Mouse (Mus musculus) hematopoietic stem cell, adult 5-6 weeks (primary cell): Measurements from ENCODE around the gene Cmc2. TPM values are rescaled to one million over a fixed set of nuclear protein-coding genes. Genes with fewer than 3 reads are reported as not detected.
A peak's percentile ranks its signal among the peaks of the same experiment; 100 is the strongest.

Experiments used
- ATAC-seq, 2 experiments: fragments of 125-278 bp in 1 of 2; replicated peaks in 1 of 2; 2 replicates each; pipeline ENCODE4 v1.8.0; 2016 to 2017; ENCODE audit warnings: inconsistent platforms in 2 of 2, mild to moderate bottlenecking in 2 of 2, moderate number of reproducible peaks in 2 of 2, low read depth in 1 of 2, moderate TSS enrichment in 1 of 2; ENCODE audit not compliant: low FRiP score in 2 of 2, poor library complexity in 2 of 2, severe bottlenecking in 2 of 2, insufficient read depth in 1 of 2, low TSS enrichment in 1 of 2
- total RNA-seq: library from RNA; stranded (forward); fragments of 172-1452, 232-1000 nt; gene quantifications from 2 replicates; pipeline ENCODE4 v1.2.3, GENCODE M21; 2017

The Cmc2 gene
- total RNA-seq, 1 experiment from 2014 or later = 30.6 TPM

DNA sequence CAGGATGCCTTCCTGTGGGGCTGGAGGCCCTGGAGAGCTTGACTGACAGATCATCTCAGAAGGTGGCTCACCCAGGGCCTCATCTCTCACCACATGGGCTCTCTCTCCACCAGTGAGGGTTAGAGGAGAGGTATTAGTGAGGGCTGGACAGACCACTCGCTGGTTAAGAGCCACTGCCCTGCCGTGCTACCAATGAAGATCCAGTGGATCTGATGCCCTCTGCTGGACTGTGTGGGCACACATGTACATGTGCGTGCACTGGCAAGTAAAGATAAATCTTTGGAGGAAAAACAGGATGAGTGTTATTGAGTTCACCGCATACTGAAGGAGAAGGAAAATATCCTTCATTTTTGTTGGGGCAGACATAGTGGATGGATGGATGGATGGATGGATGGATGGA is 52.6 kb downstream of the Cmc2 start:
- peak; percentile 54 to 79; a peak in 3 of 4 replicates for ATAC-seq

DNA sequence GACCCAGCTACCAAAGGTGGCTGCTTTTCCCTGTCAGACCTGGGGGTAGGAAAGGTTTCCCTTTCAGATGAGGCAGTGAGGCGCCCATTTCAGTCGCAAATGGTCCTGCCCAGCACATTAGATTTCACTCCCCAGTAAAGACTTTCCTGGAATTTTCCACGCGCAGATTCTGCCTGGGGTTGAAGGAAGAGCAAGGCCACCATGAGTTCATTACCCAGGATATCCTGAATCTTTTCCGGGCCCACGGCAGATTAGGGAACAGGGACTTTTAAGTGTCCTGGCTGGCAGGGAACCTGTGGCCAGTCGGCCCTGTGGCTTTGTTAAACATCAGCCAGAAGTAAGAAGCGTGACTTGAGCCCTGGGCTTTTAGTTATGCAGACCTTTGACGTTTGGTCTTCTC is 53.9 kb downstream of the Cmc2 start:
- ATAC-seq = no peak

DNA sequence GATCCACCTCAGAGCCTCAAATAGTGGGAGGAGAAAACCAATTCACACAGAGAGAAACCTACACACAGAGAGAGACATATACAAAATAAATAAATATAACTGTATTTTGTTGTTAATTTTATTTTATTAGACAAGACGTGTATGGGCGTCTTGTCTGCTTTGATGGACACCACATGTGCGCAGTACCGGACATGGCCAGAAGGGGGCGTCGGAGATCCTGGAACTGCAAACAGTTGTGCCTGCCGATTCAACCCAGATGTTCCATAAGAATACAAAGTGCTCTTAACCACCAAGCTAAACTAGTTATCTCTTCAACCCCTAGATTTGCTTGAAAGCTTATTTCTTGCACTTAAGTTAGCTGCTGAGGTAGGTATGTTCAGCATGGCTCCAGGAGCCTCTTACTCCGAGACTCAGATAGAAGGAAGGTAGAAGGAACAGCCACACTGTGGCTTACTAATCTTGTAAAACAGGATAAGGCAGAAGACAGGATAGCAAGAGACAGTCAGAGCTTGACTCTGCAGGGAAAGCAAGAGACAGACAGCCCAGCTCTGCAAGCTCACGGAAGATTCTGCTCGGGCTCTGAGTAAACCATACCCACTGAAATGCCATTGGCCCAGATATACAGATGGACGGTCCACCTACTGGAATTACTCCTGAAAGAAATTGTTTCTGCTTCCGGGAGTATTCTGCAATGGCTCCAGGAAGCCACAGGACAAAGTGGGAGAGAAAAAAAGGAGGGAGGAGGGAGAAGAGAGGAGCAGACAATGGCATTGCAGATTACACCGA is 54.9 kb downstream of the Cmc2 start:
- no peak for ATAC-seq

DNA sequence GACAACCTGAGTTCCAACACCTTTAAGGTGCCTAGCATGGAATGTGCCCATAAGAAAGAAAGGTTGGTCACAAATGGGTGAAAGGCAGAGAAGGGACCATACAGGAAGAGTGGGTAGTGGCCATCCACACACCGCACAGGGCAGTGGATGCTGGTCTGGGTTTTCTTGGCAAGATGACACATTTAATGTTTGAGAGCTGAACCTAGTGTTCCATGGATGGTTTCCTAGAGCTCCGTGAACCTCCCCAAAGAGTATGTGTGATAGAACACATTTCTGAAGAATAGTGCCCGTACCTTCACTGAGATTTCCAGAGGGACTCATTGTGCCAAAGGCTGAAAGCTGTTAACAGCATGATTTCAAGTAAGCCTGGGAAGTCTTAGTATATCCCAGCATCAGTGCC is 56.7 kb downstream of the Cmc2 start:
- no peak for ATAC-seq

DNA sequence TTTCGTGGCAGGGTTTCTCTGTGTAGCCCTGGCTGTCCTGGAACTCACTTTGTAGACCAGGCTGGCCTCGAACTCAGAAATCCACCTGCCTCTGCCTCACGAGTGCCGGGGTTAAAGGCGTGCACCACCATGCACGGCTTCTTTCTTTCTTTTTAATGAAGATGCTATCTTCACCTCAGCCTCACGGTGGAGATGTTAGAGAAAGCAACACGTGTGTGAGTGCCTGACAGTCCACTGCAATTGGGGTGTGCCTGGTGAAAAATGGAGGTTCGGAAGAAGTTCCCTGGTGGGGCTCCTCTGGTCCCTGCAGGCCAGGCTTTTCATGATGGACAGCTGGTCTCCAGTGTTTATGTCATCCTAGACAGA is 57.2 kb downstream of the Cmc2 start:
- ATAC-seq = no peak

DNA sequence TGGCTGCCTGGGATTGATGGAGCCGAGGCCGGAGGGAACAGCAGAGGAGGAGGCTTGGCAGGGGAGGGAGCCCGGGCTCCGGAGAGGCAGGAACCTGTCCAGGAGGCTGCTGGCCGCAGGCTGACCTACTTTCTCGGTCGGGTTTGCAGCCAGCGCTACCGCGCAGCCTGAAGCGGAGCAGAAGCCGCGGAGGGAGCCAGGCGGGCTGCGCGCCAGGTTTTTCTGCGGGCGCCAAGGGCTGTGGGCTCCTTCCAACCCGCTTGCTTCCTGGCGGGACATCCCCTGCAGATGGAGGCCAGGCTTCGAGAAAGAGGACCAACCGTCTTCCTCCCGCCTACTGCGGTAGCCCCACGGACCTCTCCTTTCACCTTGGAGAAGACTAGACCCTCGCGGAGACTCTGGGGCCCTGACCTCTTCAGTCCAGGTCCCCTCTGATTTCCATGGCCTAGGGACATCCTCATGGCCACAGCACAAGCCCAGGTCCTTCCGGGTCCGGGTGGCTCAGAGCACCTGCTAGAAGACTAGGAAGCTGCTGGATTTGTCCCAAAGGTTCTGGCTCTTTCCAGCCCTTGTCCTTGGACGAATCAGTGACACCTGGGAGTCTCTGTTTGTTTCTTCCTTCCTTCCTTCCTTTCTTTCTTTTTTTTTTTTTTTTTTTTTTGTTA is 57.8 kb downstream of the Cmc2 start:
- peak; percentile 83 to 93 for ATAC-seq

DNA sequence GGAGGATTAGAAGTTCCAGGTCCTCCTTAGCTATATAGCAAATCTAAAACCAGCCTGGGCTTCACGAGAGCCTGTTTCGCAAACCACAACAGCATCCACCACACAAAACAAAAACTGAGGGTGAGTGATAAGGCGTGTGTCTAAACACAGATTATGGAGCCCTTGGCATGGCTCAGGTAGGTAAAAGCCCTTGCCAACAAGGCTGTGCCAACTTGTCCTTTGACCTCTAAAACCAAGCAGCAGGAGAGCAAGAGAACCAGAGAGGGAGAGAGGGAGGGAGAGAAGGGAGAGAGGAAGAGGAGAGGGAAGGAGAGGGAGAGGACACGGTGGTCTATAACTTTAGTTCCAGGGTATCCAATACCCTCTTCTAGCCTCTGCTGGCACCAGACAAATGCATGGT is 59.1 kb downstream of the Cmc2 start:
- no peak for ATAC-seq

DNA sequence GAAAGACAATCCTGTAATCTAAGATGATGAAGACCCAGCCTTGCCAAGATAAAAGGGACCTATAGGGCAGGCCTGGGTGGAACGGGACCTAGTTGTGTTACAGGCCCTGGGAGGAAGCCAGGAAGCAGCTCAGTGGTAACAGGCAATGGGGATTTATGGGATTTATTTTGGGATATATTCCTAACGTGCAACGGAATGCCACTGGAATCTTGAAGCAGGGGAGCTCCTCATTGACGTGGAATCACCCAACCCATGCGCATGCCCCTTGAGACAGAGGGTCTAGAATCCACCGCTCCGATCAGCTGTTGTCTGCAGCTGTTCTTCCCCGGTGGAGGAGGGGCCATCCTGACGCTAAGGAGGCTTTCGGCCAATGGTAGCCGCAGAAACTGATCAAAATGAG is 69.2 kb downstream of the Cmc2 start:
- no peak for ATAC-seq

DNA sequence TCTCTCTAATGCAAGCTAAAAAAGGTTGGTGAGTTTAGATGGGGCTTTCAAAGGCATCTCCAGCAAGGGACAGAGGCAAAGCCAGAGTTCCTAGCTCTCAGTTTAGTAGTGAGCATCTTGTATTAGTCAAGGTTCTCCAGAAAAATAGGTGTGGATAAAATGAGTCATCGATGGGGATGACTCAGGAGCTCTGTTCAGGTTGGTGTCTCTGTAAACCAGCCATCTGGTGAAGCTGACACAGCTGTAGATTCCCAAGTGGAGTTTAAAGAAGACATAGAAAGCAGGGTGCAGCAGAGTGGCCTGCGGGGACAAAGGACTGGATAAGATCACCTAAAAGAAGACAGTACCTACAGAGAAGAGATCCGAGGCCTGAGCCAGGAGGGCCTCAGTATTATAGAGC is 73.2 kb downstream of the Cmc2 start:
- no peak for ATAC-seq

DNA sequence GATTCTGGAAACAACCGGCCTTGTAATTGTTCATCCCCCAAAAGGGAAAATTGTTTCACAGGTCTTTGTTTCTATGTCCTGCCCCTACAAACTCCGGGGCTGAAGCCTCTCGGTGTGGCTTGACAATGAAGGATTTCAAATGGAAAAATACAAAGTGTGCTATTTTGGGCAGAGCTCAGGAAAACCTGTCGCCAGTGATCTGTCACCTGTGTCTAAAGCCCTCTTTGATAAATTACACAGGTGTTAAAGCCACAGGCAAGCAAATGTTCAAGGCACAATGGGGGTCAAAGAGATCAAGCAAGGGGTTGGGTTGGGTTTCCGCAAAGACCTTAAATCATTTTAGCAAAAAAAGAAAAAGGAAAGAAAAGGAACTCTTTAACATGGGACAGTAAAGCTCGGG is 78.6 kb downstream of the Cmc2 start:
- ATAC-seq = no peak

Other genes with a start within 250 kb of the Cmc2 start
- gene Cdyl2, start 188.5 kb downstream of the Cmc2 start, total RNA-seq = 7.5 and 9.9 TPM in 2 replicates
- 35.1 and 37.6 TPM in 2 replicates for gene Cenpn, start 275 bp upstream of the Cmc2 start, total RNA-seq
- 14.8 and 20.0 TPM in 2 replicates for gene Atmin, start 21.9 kb upstream of the Cmc2 start, total RNA-seq
- 0.55 TPM in 1 of 2 replicates, not detected in the other for gene 1700030J22Rik, start 57.5 kb upstream of the Cmc2 start, total RNA-seq
- gene Gcsh, start 72.1 kb upstream of the Cmc2 start, total RNA-seq = 67.4 and 72.6 TPM in 2 replicates
- gene Pkd1l2, start 161.0 kb upstream of the Cmc2 start, total RNA-seq = not detected in 2 replicates
- 0.13 and 0.40 TPM in 2 replicates for gene Bco1, start 174.4 kb upstream of the Cmc2 start, total RNA-seq
- gene Gan, start 236.7 kb upstream of the Cmc2 start, total RNA-seq = 3.6 and 4.1 TPM in 2 replicates